Mouse (Mus musculus): Measurements from ENCODE around the gene Gjd3. TPM values are rescaled to one million over a fixed set of nuclear protein-coding genes. Genes with fewer than 3 reads are reported as not detected.
A peak's percentile ranks its signal among the peaks of the same experiment; 100 is the strongest.

The Gjd3 gene
- total RNA-seq, 2 experiments from 2014 or later = not detected

GRCm38 (mm10) chr11:98964616-98965415 is 18.0 kb downstream of the Gjd3 start:
- ATAC-seq (replicated peaks; ENCODE audit: low FRiP score, poor library complexity, severe bottlenecking) = no peak

GRCm38 (mm10) chr11:98964201-98964615 is 18.6 kb downstream of the Gjd3 start:
- ATAC-seq (replicated peaks; ENCODE audit: low FRiP score, poor library complexity, severe bottlenecking) = no peak

GRCm38 (mm10) chr11:98963191-98964021 is 19.4 kb downstream of the Gjd3 start:
- no peak for ATAC-seq (replicated peaks; ENCODE audit: low FRiP score, poor library complexity, severe bottlenecking)

GRCm38 (mm10) chr11:98962421-98963095 is 20.3 kb downstream of the Gjd3 start:
- no peak for ATAC-seq (replicated peaks; ENCODE audit: low FRiP score, poor library complexity, severe bottlenecking)

- no peak for ATAC-seq (replicated peaks; ENCODE audit: low FRiP score, poor library complexity, severe bottlenecking)
These were observed 21.1 kb downstream of the Gjd3 start for GRCm38 (mm10) chr11:98961766-98962165.

GRCm38 (mm10) chr11:98961051-98961592 is 21.7 kb downstream of the Gjd3 start:
- no peak for ATAC-seq (replicated peaks; ENCODE audit: low FRiP score, poor library complexity, severe bottlenecking)

GRCm38 (mm10) chr11:98960313-98960906 is 22.4 kb downstream of the Gjd3 start:
- ATAC-seq (replicated peaks; ENCODE audit: low FRiP score, poor library complexity, severe bottlenecking) = no peak

GRCm38 (mm10) chr11:98959437-98960312 is 23.1 kb downstream of the Gjd3 start:
- ATAC-seq (replicated peaks; ENCODE audit: low FRiP score, poor library complexity, severe bottlenecking) = peak; percentile 81

- ATAC-seq (replicated peaks; ENCODE audit: low FRiP score, poor library complexity, severe bottlenecking) = no peak
These were observed 26.5 kb downstream of the Gjd3 start for GRCm38 (mm10) chr11:98956340-98956739.

- no peak for ATAC-seq (replicated peaks; ENCODE audit: low FRiP score, poor library complexity, severe bottlenecking)
These were observed 27.0 kb downstream of the Gjd3 start for GRCm38 (mm10) chr11:98955707-98956235.

- ATAC-seq (replicated peaks; ENCODE audit: low FRiP score, poor library complexity, severe bottlenecking) = no peak
These were observed 27.8 kb downstream of the Gjd3 start for GRCm38 (mm10) chr11:98954801-98955706.

GRCm38 (mm10) chr11:98954373-98954772 is 28.4 kb downstream of the Gjd3 start:
- ATAC-seq (replicated peaks; ENCODE audit: low FRiP score, poor library complexity, severe bottlenecking) = no peak

GRCm38 (mm10) chr11:98953835-98954320 is 28.9 kb downstream of the Gjd3 start:
- no peak for ATAC-seq (replicated peaks; ENCODE audit: low FRiP score, poor library complexity, severe bottlenecking)

- no peak for ATAC-seq (replicated peaks; ENCODE audit: low FRiP score, poor library complexity, severe bottlenecking)
These were observed 29.5 kb downstream of the Gjd3 start for GRCm38 (mm10) chr11:98953361-98953760.

GRCm38 (mm10) chr11:98952736-98953135 is 30.1 kb downstream of the Gjd3 start:
- no peak for ATAC-seq (replicated peaks; ENCODE audit: low FRiP score, poor library complexity, severe bottlenecking)

GRCm38 (mm10) chr11:98952111-98952510 is 30.7 kb downstream of the Gjd3 start:
- ATAC-seq (replicated peaks; ENCODE audit: low FRiP score, poor library complexity, severe bottlenecking) = no peak
